Mouse (Mus musculus): ENCODE results near the gene Yy1. TPM values are rescaled to one million over a fixed set of nuclear protein-coding genes. Genes with fewer than 3 reads are reported as not detected.

Gene Yy1
- total RNA-seq (2014; fragmentation: Nextera tagmentation), result 169 and 193 TPM in 2 replicates
- total RNA-seq (2017), result 58.4 and 60.8 TPM in 2 replicates
- 59.3 and 79.8 TPM in 2 replicates for polyA plus RNA-seq (2012)

GRCm38 (mm10) chr12:108792546-108793452, at the start of gene Yy1:
Gene Yy1 (plus strand): TSS chr12:108792973.
- TF ChIP-seq TAL1 (conservative IDR thresholded peaks at IDR 0.05; ENCODE audit: low read depth, low read length) (no peak), GATA2 (IDR thresholded peaks at IDR 0.05; ENCODE audit: borderline replicate concordance, low read depth, low read length) (no peak), GATA1 (IDR thresholded peaks at IDR 0.05; ENCODE audit: borderline replicate concordance, low read length) (no peak), CTCF (IDR thresholded peaks at IDR 0.05; ENCODE audit: low read depth, low read length) (no peak), POLR2AphosphoS5 (IDR thresholded peaks at IDR 0.05; ENCODE audit: insufficient replicate concordance, low read depth, low read length) (no peak)
- peaks cover 45% of the 10 kb centered on the region for H3K36me3 ChIP-seq (replicated peaks)
- H3K27me3 ChIP-seq (ENCODE audit: insufficient read depth, low read length), result no peaks in the 10 kb centered on the region
- ATAC-seq (ENCODE audit: extremely low read depth, insufficient number of reproducible peaks, low FRiP score, poor library complexity, severe bottlenecking), result peak; percentile 74
- DNase-seq (ENCODE audit: low spot score), result peak; percentile 100
- H3K4me3 ChIP-seq (ENCODE audit: low read depth, low read length), result peak within 1 kb of the TSS; percentile 100
- peaks cover 54% of the 10 kb centered on the region for H3K4me1 ChIP-seq (ENCODE audit: insufficient read depth, low read depth, low read length)
- H3K9me3 ChIP-seq (replicated peaks), result no peaks in the 10 kb centered on the region; the same call in 1 of the 2 replicates

GRCm38 (mm10) chr12:108745990-108746389, 46.8 kb upstream of the Yy1 start:
- Histone ChIP-seq H3K9me3 (replicated peaks) (peaks cover 3% of the 10 kb centered on the region), H3K4me1 (ENCODE audit: insufficient read depth, low read depth, low read length) (no peaks in the 10 kb centered on the region), H3K4me3 (ENCODE audit: low read depth, low read length) (no peak overlapping the region), H3K27me3 (ENCODE audit: insufficient read depth, low read length) (peaks cover 6% of the 10 kb centered on the region; the same call in 1 of the 2 replicates), H3K36me3 (replicated peaks) (no peaks in the 10 kb centered on the region)
- TF ChIP-seq TAL1 (conservative IDR thresholded peaks at IDR 0.05; ENCODE audit: low read depth, low read length) (no peak), GATA2 (IDR thresholded peaks at IDR 0.05; ENCODE audit: borderline replicate concordance, low read depth, low read length) (no peak)
- no peak for ATAC-seq (ENCODE audit: extremely low read depth, insufficient number of reproducible peaks, low FRiP score, poor library complexity, severe bottlenecking)
- DNase-seq (ENCODE audit: low spot score), result no peak

- Histone ChIP-seq H3K4me1 (ENCODE audit: insufficient read depth, low read depth, low read length) (no peaks in the 10 kb centered on the region), H3K9me3 (replicated peaks) (peaks cover 3% of the 10 kb centered on the region), H3K4me3 (ENCODE audit: low read depth, low read length) (no peak overlapping the region), H3K36me3 (replicated peaks) (no peaks in the 10 kb centered on the region), H3K27me3 (ENCODE audit: insufficient read depth, low read length) (peaks cover 6% of the 10 kb centered on the region; the same call in 1 of the 2 replicates)
- ATAC-seq (ENCODE audit: extremely low read depth, insufficient number of reproducible peaks, low FRiP score, poor library complexity, severe bottlenecking), result no peak
- no peak for DNase-seq (ENCODE audit: low spot score)
- no peak for TF ChIP-seq GATA1 (IDR thresholded peaks at IDR 0.05; ENCODE audit: borderline replicate concordance, low read length)
- TF ChIP-seq GATA2 (IDR thresholded peaks at IDR 0.05; ENCODE audit: borderline replicate concordance, low read depth, low read length), result no peak
Observed at GRCm38 (mm10) chr12:108749019-108749418, 43.8 kb upstream of the Yy1 start.

DNA sequence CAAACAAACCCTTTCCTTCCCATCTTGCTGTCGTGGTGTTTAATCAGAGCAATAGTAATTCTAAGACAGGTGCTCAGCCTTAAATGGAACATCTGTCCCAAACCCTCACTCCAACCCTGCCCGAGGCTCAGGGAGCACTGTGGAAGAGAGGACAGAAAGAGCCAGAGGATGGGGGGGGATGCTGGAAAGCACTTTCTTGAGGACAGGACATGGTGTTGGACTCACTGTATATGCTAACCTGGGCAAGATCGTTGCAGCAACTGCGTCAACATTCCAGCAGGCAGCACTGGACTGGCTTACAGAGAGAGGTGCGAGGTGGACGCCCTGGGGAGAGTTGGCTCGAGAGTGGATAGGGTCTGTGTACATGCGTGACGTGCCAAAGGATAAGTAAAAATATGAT, 43.3 kb upstream of the Yy1 start:
- ATAC-seq (ENCODE audit: extremely low read depth, insufficient number of reproducible peaks, low FRiP score, poor library complexity, severe bottlenecking) (no peak), DNase-seq (ENCODE audit: low spot score) (no peak)
- H3K27me3 ChIP-seq (ENCODE audit: insufficient read depth, low read length), result peaks cover 6% of the 10 kb centered on the region; the same call in 1 of the 2 replicates
- no peak for TF ChIP-seq GATA1 (IDR thresholded peaks at IDR 0.05; ENCODE audit: borderline replicate concordance, low read length)
- TF ChIP-seq CTCF (IDR thresholded peaks at IDR 0.05; ENCODE audit: low read depth, low read length), result no peak
- no peak for TF ChIP-seq TAL1 (conservative IDR thresholded peaks at IDR 0.05; ENCODE audit: low read depth, low read length)
- no peak for TF ChIP-seq GATA2 (IDR thresholded peaks at IDR 0.05; ENCODE audit: borderline replicate concordance, low read depth, low read length)
- TF ChIP-seq POLR2AphosphoS5 (IDR thresholded peaks at IDR 0.05; ENCODE audit: insufficient replicate concordance, low read depth, low read length), result no peak
- H3K9me3 ChIP-seq (replicated peaks), result peaks cover 3% of the 10 kb centered on the region
- no peaks in the 10 kb centered on the region for H3K36me3 ChIP-seq (replicated peaks)
- peaks cover 2% of the 10 kb centered on the region; the same call in 1 of the 2 replicates for H3K4me1 ChIP-seq (ENCODE audit: insufficient read depth, low read depth, low read length)
- H3K4me3 ChIP-seq (ENCODE audit: low read depth, low read length), result no peak overlapping the region

DNA sequence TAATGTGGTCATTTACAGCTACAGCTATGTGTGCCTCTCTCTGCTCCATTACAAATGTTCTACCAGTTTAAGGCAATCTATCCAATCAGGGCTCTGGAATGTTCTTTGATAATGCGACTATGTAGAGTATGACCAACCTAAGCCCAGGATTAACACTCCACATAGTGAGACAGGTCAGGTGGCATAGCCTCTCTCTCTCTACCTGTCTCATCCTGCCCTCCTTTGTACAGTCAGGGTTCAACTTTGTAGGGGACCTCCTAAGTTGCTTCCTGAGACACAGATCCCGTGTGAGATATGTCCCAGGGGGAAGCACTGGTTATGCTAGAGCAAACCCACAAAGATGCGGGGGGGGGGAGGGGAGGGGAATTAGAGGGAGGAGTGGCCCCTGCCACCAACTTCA, 42.5 kb upstream of the Yy1 start:
- H3K27me3 ChIP-seq (ENCODE audit: insufficient read depth, low read length), result 0 out of 2 replicates have a peak, but pooled peaks cover 2% of the 10 kb centered on the region
- ATAC-seq (ENCODE audit: extremely low read depth, insufficient number of reproducible peaks, low FRiP score, poor library complexity, severe bottlenecking), result no peak
- no peak for DNase-seq (ENCODE audit: low spot score)
- H3K36me3 ChIP-seq (replicated peaks), result no peaks in the 10 kb centered on the region
- H3K4me1 ChIP-seq (ENCODE audit: insufficient read depth, low read depth, low read length), result peaks cover 3% of the 10 kb centered on the region; the same call in 1 of the 2 replicates
- peaks cover 2% of the 10 kb centered on the region; the same call in 1 of the 2 replicates for H3K9me3 ChIP-seq (replicated peaks)
- H3K4me3 ChIP-seq (ENCODE audit: low read depth, low read length), result no peak overlapping the region
- TF ChIP-seq CTCF (IDR thresholded peaks at IDR 0.05; ENCODE audit: low read depth, low read length) (no peak), GATA1 (IDR thresholded peaks at IDR 0.05; ENCODE audit: borderline replicate concordance, low read length) (no peak), GATA2 (IDR thresholded peaks at IDR 0.05; ENCODE audit: borderline replicate concordance, low read depth, low read length) (no peak), TAL1 (conservative IDR thresholded peaks at IDR 0.05; ENCODE audit: low read depth, low read length) (no peak), POLR2AphosphoS5 (IDR thresholded peaks at IDR 0.05; ENCODE audit: insufficient replicate concordance, low read depth, low read length) (no peak)

GRCm38 (mm10) chr12:108751790-108752189, 41.0 kb upstream of the Yy1 start:
- DNase-seq (ENCODE audit: low spot score), result no peak
- no peak for ATAC-seq (ENCODE audit: extremely low read depth, insufficient number of reproducible peaks, low FRiP score, poor library complexity, severe bottlenecking)

More at GRCm38 (mm10) chr12:108751790-108752189, 41.0 kb upstream of the Yy1 start:
- Histone ChIP-seq H3K27me3 (ENCODE audit: insufficient read depth, low read length) (no peaks in the 10 kb centered on the region), H3K36me3 (replicated peaks) (no peaks in the 10 kb centered on the region), H3K4me3 (ENCODE audit: low read depth, low read length) (no peak overlapping the region), H3K4me1 (ENCODE audit: insufficient read depth, low read depth, low read length) (peaks cover 12% of the 10 kb centered on the region), H3K9me3 (replicated peaks) (no peaks in the 10 kb centered on the region)
- no peak for TF ChIP-seq CTCF (IDR thresholded peaks at IDR 0.05; ENCODE audit: low read depth, low read length)
- TF ChIP-seq GATA2 (IDR thresholded peaks at IDR 0.05; ENCODE audit: borderline replicate concordance, low read depth, low read length), result no peak
- no peak for TF ChIP-seq TAL1 (conservative IDR thresholded peaks at IDR 0.05; ENCODE audit: low read depth, low read length)
- no peak for TF ChIP-seq POLR2AphosphoS5 (IDR thresholded peaks at IDR 0.05; ENCODE audit: insufficient replicate concordance, low read depth, low read length)
- no peak for TF ChIP-seq GATA1 (IDR thresholded peaks at IDR 0.05; ENCODE audit: borderline replicate concordance, low read length)

All from G1E (cell line).